Mouse (Mus musculus): ENCODE measurements around the gene Nr3c2. TPM values are rescaled to one million over a fixed set of nuclear protein-coding genes. Genes with fewer than 3 reads are reported as not detected.

Nr3c2 gene
- total and polyA plus RNA-seq, 3 experiments = 0.12 to 0.30 TPM; not detected in 1

DNA sequence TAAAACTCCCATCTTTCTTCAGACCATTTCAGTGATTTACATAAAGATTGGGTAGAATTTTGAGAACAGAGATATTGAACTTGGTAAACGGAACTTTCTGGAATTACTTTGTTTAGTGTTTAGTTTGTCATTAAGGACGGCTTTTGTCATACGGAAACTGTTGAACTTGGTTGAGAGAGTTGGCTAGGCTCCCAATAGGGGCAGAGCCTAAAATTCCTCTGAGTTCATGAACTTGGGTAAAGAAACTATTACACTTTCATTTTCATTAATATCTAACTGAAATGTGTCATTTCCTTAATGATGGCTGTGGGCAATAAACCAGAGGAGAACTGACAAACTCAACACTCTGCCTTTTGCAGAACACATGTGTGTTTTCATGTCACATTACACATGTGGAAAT is 88.6 kb downstream of the Nr3c2 start:
- no peak for TF ChIP-seq JUN (IDR thresholded peaks at IDR 0.05; ENCODE audit: insufficient read depth, low read depth, low read length)
- H3K4me1 ChIP-seq (ENCODE audit: control insufficient read depth in 1 of 2, insufficient read depth in 2 of 2) = peaks cover 0 to 10% of the 10 kb centered on the region in 2 experiments; a peak in 1 of 4 replicates
- no peaks in the 10 kb centered on the region for H3K9me3 ChIP-seq (replicated peaks; ENCODE audit: low read length)
- no peak overlapping the region for H3K4me2 ChIP-seq (ENCODE audit: insufficient read depth, low read depth, poor library complexity, severe bottlenecking)
- H3K36me3 ChIP-seq (replicated peaks in 1 of 2; ENCODE audit: control insufficient read depth in 1 of 2, insufficient read depth in 1 of 2, low read length in 1 of 2) = no peaks in the 10 kb centered on the region
- no peak for DNase-seq (ENCODE audit: extremely low read depth)
- in situ Hi-C loops (cut with MboI; ENCODE audit: low pct_ligation_motif_present, low pct_unique_long_range_greater_than_20kb, low sequenced_read_pairs) (no loop called here), dilution Hi-C loops (cut with MboI; ENCODE audit: extremely low pct_ligation_motif_present, extremely low pct_unique_long_range_greater_than_20kb, low sequenced_read_pairs) (no loop called here)
- H3K27me3 ChIP-seq (replicated peaks) = no peaks in the 10 kb centered on the region
- H3K4me3 ChIP-seq (replicated peaks in 1 of 3; ENCODE audit: low read depth in 2 of 3, low read length in 2 of 3, poor library complexity in 1 of 3) = no peak overlapping the region
- no peak overlapping the region for H3K9ac ChIP-seq (ENCODE audit: insufficient read depth, low read depth)
- no peaks in the 10 kb centered on the region for H3K79me2 ChIP-seq (replicated peaks; ENCODE audit: control insufficient read depth, extremely low read depth, insufficient read depth, poor library complexity, severe bottlenecking)
- no peak overlapping the region for H3K27ac ChIP-seq (ENCODE audit: insufficient read depth, low read depth)

DNA sequence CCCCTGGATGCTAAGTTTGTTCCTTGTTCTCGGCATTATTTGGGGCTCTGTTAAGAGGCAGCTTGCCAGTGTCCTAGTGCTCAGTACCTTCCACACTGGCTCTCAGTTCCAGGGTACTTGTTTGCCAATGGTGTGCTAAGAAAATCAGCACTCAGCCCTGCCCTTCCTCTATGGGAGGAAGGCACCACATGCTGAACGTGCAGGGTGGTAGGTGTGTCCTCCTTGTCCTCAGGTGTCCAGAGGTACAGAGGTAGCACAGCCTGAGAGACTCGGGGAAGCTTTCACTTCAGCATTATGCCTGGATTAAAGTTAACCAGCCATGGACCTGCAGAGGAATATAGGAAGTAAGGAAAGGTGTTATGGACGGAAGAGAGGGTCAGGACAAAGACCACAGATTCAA is 99.0 kb downstream of the Nr3c2 start:
- no peak overlapping the region for H3K4me2 ChIP-seq (ENCODE audit: insufficient read depth, low read depth, poor library complexity, severe bottlenecking)
- in situ Hi-C loops (cut with MboI; ENCODE audit: low pct_ligation_motif_present, low pct_unique_long_range_greater_than_20kb, low sequenced_read_pairs) (no loop called here), dilution Hi-C loops (cut with MboI; ENCODE audit: extremely low pct_ligation_motif_present, extremely low pct_unique_long_range_greater_than_20kb, low sequenced_read_pairs) (no loop called here)
- H3K36me3 ChIP-seq (replicated peaks in 1 of 2; ENCODE audit: control insufficient read depth in 1 of 2, insufficient read depth in 1 of 2, low read length in 1 of 2) = no peaks in the 10 kb centered on the region
- no peaks in the 10 kb centered on the region for H3K79me2 ChIP-seq (replicated peaks; ENCODE audit: control insufficient read depth, extremely low read depth, insufficient read depth, poor library complexity, severe bottlenecking)
- peaks cover 0 to 18% of the 10 kb centered on the region in 2 experiments; a peak in 2 of 4 replicates for H3K4me1 ChIP-seq (ENCODE audit: control insufficient read depth in 1 of 2, insufficient read depth in 2 of 2)
- H3K27ac ChIP-seq (ENCODE audit: insufficient read depth, low read depth) = no peak overlapping the region
- no peaks in the 10 kb centered on the region for H3K9me3 ChIP-seq (replicated peaks; ENCODE audit: low read length)
- TF ChIP-seq SMC3 (IDR thresholded peaks at IDR 0.05; ENCODE audit: low read depth, low read length) (no peak), ETS1 (conservative IDR thresholded peaks at IDR 0.05; ENCODE audit: low read depth, low read length) (no peak), NELFE (IDR thresholded peaks at IDR 0.05; ENCODE audit: low read depth, low read length) (no peak), MAFK (IDR thresholded peaks at IDR 0.05; ENCODE audit: insufficient replicate concordance, low read length) (no peak), GABPA (IDR thresholded peaks at IDR 0.05; ENCODE audit: insufficient replicate concordance, low read depth, low read length) (no peak), MXI1 (IDR thresholded peaks at IDR 0.05; ENCODE audit: low read depth, low read length) (no peak), POLR2A (IDR thresholded peaks at IDR 0.05; ENCODE audit: low read depth, low read length) (no peak), JUND (conservative IDR thresholded peaks at IDR 0.05; ENCODE audit: low read depth, low read length) (no peak), KAT2A (IDR thresholded peaks at IDR 0.05; ENCODE audit: insufficient replicate concordance, low read length) (no peak), TBP (conservative IDR thresholded peaks at IDR 0.05; ENCODE audit: low read depth, low read length) (no peak), IRF4 (IDR thresholded peaks at IDR 0.05; ENCODE audit: low read depth, low read length) (no peak), SIN3A (IDR thresholded peaks at IDR 0.05; ENCODE audit: low read length) (no peak), CHD1 (IDR thresholded peaks at IDR 0.05; ENCODE audit: low read depth, low read length) (no peak), MAX (IDR thresholded peaks at IDR 0.05; ENCODE audit: low read length) (no peak), EP300 (IDR thresholded peaks at IDR 0.05; ENCODE audit: low read length) (no peak), TCF12 (IDR thresholded peaks at IDR 0.05; ENCODE audit: low read depth, low read length) (no peak), MYC (IDR thresholded peaks at IDR 0.05; ENCODE audit: low read depth, low read length) (no peak), PAX5 (IDR thresholded peaks at IDR 0.05; ENCODE audit: low read length) (no peak), JUN (IDR thresholded peaks at IDR 0.05; ENCODE audit: insufficient read depth, low read depth, low read length) (no peak)
- H3K9ac ChIP-seq (ENCODE audit: insufficient read depth, low read depth) = no peak overlapping the region
- no peak overlapping the region for H3K4me3 ChIP-seq (replicated peaks in 1 of 3; ENCODE audit: low read depth in 2 of 3, low read length in 2 of 3, poor library complexity in 1 of 3)
- no peaks in the 10 kb centered on the region for H3K27me3 ChIP-seq (replicated peaks)
- DNase-seq (ENCODE audit: extremely low read depth) = no peak

All from CH12.LX (cell line).